Mouse (Mus musculus) heart, adult 8-10 months (tissue): ENCODE results near the gene Apba1. TPM values are rescaled to one million over a fixed set of nuclear protein-coding genes. Genes with fewer than 3 reads are reported as not detected.
A peak's percentile ranks its signal among the peaks of the same experiment; 100 is the strongest.

Experiments used
- DNase-seq: peaks from one replicate; pipeline ENCODE4 v3.0.0; 2022; ENCODE audit warnings: low spot score
- total RNA-seq, 4 experiments: library from RNA; stranded (reverse); gene quantifications; 2 replicates each; pipeline ENCODE4 v1.2.4; 2022

Gene Apba1
- total RNA-seq, result 1 to 10 TPM; 2.7 to 3.8 (median 3.4) TPM

- DNase-seq, result peak; percentile 32
Measured at GRCm38 (mm10) chr19:23758554-23759321, at the start of gene Apba1. Gene Apba1 (plus strand): TSS chr19:23758887.

- no peak for DNase-seq
Measured at GRCm38 (mm10) chr19:23746506-23746905, 12.2 kb upstream of the Apba1 start.

GRCm38 (mm10) chr19:23757011-23757410 is 1.7 kb upstream of the Apba1 start:
- DNase-seq, result peak; percentile 24

GRCm38 (mm10) chr19:23757961-23758553 is 630 bp upstream of the Apba1 start:
- DNase-seq, result peak; percentile 93

GRCm38 (mm10) chr19:23759322-23759945 is 747 bp downstream of the Apba1 start:
- DNase-seq, result peak; percentile 20

- DNase-seq, result no peak
Measured at GRCm38 (mm10) chr19:23763371-23763770, 4.7 kb downstream of the Apba1 start.

- no peak for DNase-seq
Measured at GRCm38 (mm10) chr19:23764051-23764450, 5.4 kb downstream of the Apba1 start.

GRCm38 (mm10) chr19:23768864-23769263 is 10.2 kb downstream of the Apba1 start:
- no peak for DNase-seq

- no peak for DNase-seq
Measured at GRCm38 (mm10) chr19:23770494-23771423, 12.1 kb downstream of the Apba1 start.

- DNase-seq, result no peak
Measured at GRCm38 (mm10) chr19:23771971-23772370, 13.3 kb downstream of the Apba1 start.

GRCm38 (mm10) chr19:23775356-23775755 is 16.7 kb downstream of the Apba1 start:
- no peak for DNase-seq

- DNase-seq, result no peak
Measured at GRCm38 (mm10) chr19:23779130-23779529, 20.4 kb downstream of the Apba1 start.

- no peak for DNase-seq
Measured at GRCm38 (mm10) chr19:23780105-23780504, 21.4 kb downstream of the Apba1 start.

- no peak for DNase-seq
Measured at GRCm38 (mm10) chr19:23781968-23782367, 23.3 kb downstream of the Apba1 start.

GRCm38 (mm10) chr19:23788420-23789132 is 29.9 kb downstream of the Apba1 start:
- DNase-seq, result no peak

- no peak for DNase-seq
Measured at GRCm38 (mm10) chr19:23791704-23792103, 33.0 kb downstream of the Apba1 start.

- DNase-seq, result no peak
Measured at GRCm38 (mm10) chr19:23792559-23792958, 33.9 kb downstream of the Apba1 start.

- no peak for DNase-seq
Measured at GRCm38 (mm10) chr19:23794491-23794890, 35.8 kb downstream of the Apba1 start.

- DNase-seq, result no peak
Measured at GRCm38 (mm10) chr19:23795156-23795555, 36.5 kb downstream of the Apba1 start.

- DNase-seq, result peak; percentile 81
Measured at GRCm38 (mm10) chr19:23801174-23801573, 42.5 kb downstream of the Apba1 start.
